Mouse (Mus musculus): Measurements from ENCODE around the gene Nprl3. TPM values are rescaled to one million over a fixed set of nuclear protein-coding genes. Genes with fewer than 3 reads are reported as not detected.
A peak's percentile ranks its signal among the peaks of the same experiment; 100 is the strongest.
"Not testable (repeated sequence)": the region's sequence is repeated elsewhere in the genome, so short reads cannot be mapped to it uniquely, and the experiment has no call there.

Nprl3 gene
- polyA plus RNA-seq, 1 experiment, result 49.4 TPM

- H3K4me1 ChIP-seq (ENCODE audit: control insufficient read depth, insufficient read depth, low read length); H3K4me3 ChIP-seq (ENCODE audit: insufficient read depth, low read length); H3K27ac ChIP-seq (ENCODE audit: insufficient read depth, low read length): not testable (repeated sequence)
- TF ChIP-seq CTCF (IDR thresholded peaks at IDR 0.05; ENCODE audit: borderline replicate concordance, insufficient read depth, low read length), result 0 out of 2 replicates have a peak, but pooled peaks have one; percentile 18
Observed at GRCm38 (mm10) chr11:32299865-32300264, 32.4 kb upstream of the Nprl3 start, which contains the start of gene Hbq1a. TSS of gene Hbq1a (plus strand) at chr11:32300069.

GRCm38 (mm10) chr11:32298532-32298918 is 31.0 kb upstream of the Nprl3 start:
- no peak overlapping the region for H3K27ac ChIP-seq (ENCODE audit: insufficient read depth, low read length)
- no peaks in the 10 kb centered on the region for H3K4me1 ChIP-seq (ENCODE audit: control insufficient read depth, insufficient read depth, low read length)
- H3K4me3 ChIP-seq (ENCODE audit: insufficient read depth, low read length), result no peak overlapping the region
- TF ChIP-seq POLR2A (IDR thresholded peaks at IDR 0.05; ENCODE audit: low read depth, low read length), result no peak

GRCm38 (mm10) chr11:32297866-32298531 is 30.5 kb upstream of the Nprl3 start:
- H3K4me1 ChIP-seq (ENCODE audit: control insufficient read depth, insufficient read depth, low read length), result no peaks in the 10 kb centered on the region
- H3K4me3 ChIP-seq (ENCODE audit: insufficient read depth, low read length), result no peak overlapping the region
- TF ChIP-seq CTCF (IDR thresholded peaks at IDR 0.05; ENCODE audit: borderline replicate concordance, insufficient read depth, low read length) (no peak), POLR2A (IDR thresholded peaks at IDR 0.05; ENCODE audit: low read depth, low read length) (no peak)
- no peak overlapping the region for H3K27ac ChIP-seq (ENCODE audit: insufficient read depth, low read length)

GRCm38 (mm10) chr11:32297417-32297816 is 29.9 kb upstream of the Nprl3 start:
- H3K4me3 ChIP-seq (ENCODE audit: insufficient read depth, low read length); H3K4me1 ChIP-seq (ENCODE audit: control insufficient read depth, insufficient read depth, low read length); H3K27ac ChIP-seq (ENCODE audit: insufficient read depth, low read length): not testable (repeated sequence)

GRCm38 (mm10) chr11:32296203-32296602 is 28.7 kb upstream of the Nprl3 start, which contains the start of gene Hba-a2:
TSS of gene Hba-a2 (plus strand) at chr11:32296489.
- H3K27ac ChIP-seq (ENCODE audit: insufficient read depth, low read length); H3K4me1 ChIP-seq (ENCODE audit: control insufficient read depth, insufficient read depth, low read length); H3K4me3 ChIP-seq (ENCODE audit: insufficient read depth, low read length): not testable (repeated sequence)

- H3K4me3 ChIP-seq (ENCODE audit: insufficient read depth, low read length); H3K27ac ChIP-seq (ENCODE audit: insufficient read depth, low read length); H3K4me1 ChIP-seq (ENCODE audit: control insufficient read depth, insufficient read depth, low read length): not testable (repeated sequence)
Observed at GRCm38 (mm10) chr11:32293479-32293878, 26.0 kb upstream of the Nprl3 start.

GRCm38 (mm10) chr11:32292819-32293218 is 25.3 kb upstream of the Nprl3 start:
- not testable (repeated sequence) for H3K4me3 ChIP-seq (ENCODE audit: insufficient read depth, low read length); H3K4me1 ChIP-seq (ENCODE audit: control insufficient read depth, insufficient read depth, low read length); H3K27ac ChIP-seq (ENCODE audit: insufficient read depth, low read length)

GRCm38 (mm10) chr11:32287493-32287825 is 20.0 kb upstream of the Nprl3 start:
- Histone ChIP-seq H3K27ac (ENCODE audit: insufficient read depth, low read length) (no peak overlapping the region), H3K4me1 (ENCODE audit: control insufficient read depth, insufficient read depth, low read length) (no peaks in the 10 kb centered on the region), H3K4me3 (ENCODE audit: insufficient read depth, low read length) (no peak overlapping the region)
- TF ChIP-seq POLR2A (IDR thresholded peaks at IDR 0.05; ENCODE audit: low read depth, low read length) (no peak), CTCF (IDR thresholded peaks at IDR 0.05; ENCODE audit: borderline replicate concordance, insufficient read depth, low read length) (no peak)

GRCm38 (mm10) chr11:32286695-32287492 is 19.4 kb upstream of the Nprl3 start, which contains the start of gene Hbq1b:
TSS of gene Hbq1b (plus strand) at chr11:32286965.
- not testable (repeated sequence) for H3K4me1 ChIP-seq (ENCODE audit: control insufficient read depth, insufficient read depth, low read length); H3K27ac ChIP-seq (ENCODE audit: insufficient read depth, low read length); H3K4me3 ChIP-seq (ENCODE audit: insufficient read depth, low read length)

GRCm38 (mm10) chr11:32285887-32286286 is 18.4 kb upstream of the Nprl3 start:
- not testable (repeated sequence) for H3K27ac ChIP-seq (ENCODE audit: insufficient read depth, low read length); H3K4me1 ChIP-seq (ENCODE audit: control insufficient read depth, insufficient read depth, low read length); H3K4me3 ChIP-seq (ENCODE audit: insufficient read depth, low read length)

- H3K4me3 ChIP-seq (ENCODE audit: insufficient read depth, low read length), result no peak overlapping the region
- no peaks in the 10 kb centered on the region for H3K4me1 ChIP-seq (ENCODE audit: control insufficient read depth, insufficient read depth, low read length)
- no peak overlapping the region for H3K27ac ChIP-seq (ENCODE audit: insufficient read depth, low read length)
- TF ChIP-seq CTCF (IDR thresholded peaks at IDR 0.05; ENCODE audit: borderline replicate concordance, insufficient read depth, low read length) (no peak), POLR2A (IDR thresholded peaks at IDR 0.05; ENCODE audit: low read depth, low read length) (no peak)
Observed at GRCm38 (mm10) chr11:32285031-32285775, 17.7 kb upstream of the Nprl3 start.

GRCm38 (mm10) chr11:32284582-32284981 is 17.1 kb upstream of the Nprl3 start:
- not testable (repeated sequence) for H3K27ac ChIP-seq (ENCODE audit: insufficient read depth, low read length)

GRCm38 (mm10) chr11:32283091-32283777 is 15.7 kb upstream of the Nprl3 start, which contains the start of gene Hba-a1:
TSS of gene Hba-a1 (plus strand) at chr11:32283511.
- H3K4me3 ChIP-seq (ENCODE audit: insufficient read depth, low read length); H3K27ac ChIP-seq (ENCODE audit: insufficient read depth, low read length); H3K4me1 ChIP-seq (ENCODE audit: control insufficient read depth, insufficient read depth, low read length): not testable (repeated sequence)

More at GRCm38 (mm10) chr11:32284582-32284981, 17.1 kb upstream of the Nprl3 start:
- not testable (repeated sequence) for H3K4me1 ChIP-seq (ENCODE audit: control insufficient read depth, insufficient read depth, low read length); H3K4me3 ChIP-seq (ENCODE audit: insufficient read depth, low read length)

Measured in embryonic fibroblast, embryonic 13.5 days (primary cell).